Mouse (Mus musculus): ENCODE data around the gene Mxi1.

- peak; percentile 57; the same call in 1 of the 2 replicates for TF ChIP-seq CTCF (IDR thresholded peaks at IDR 0.05; ENCODE audit: borderline replicate concordance, insufficient read depth, low read length)
- no peak for TF ChIP-seq POLR2A (IDR thresholded peaks at IDR 0.05; ENCODE audit: low read depth, low read length)
Observed at GRCm38 (mm10) chr19:53329221-53329991, 19.1 kb downstream of the Mxi1 start.
